Mouse (Mus musculus) WW6 (cell line): Measurements from ENCODE around the gene Phf14.

Experiments used
- DNase-seq: peaks from one replicate; pipeline ENCODE4 v3.0.0-alpha.2; 2013; ENCODE audit warnings: low read depth, low spot score

Gene Phf14

DNA sequence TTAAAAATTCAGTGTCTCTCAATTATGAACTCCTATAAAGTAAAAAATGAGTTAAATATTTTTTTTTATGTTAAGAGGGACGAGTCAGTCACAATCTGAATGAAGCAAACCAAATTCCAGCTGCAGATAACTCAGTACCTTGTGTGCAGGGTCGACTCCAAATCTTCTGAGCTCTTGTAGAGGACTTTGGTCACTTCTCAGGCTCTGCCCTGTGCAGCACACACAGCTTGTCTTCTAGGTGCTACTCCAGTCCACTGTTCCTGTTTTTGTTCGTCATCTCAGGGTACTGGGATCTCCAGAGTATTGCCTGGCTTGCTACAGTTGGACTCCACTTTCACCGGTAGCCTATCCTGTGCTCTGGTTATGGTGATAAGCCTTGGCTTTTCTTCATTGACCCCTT, 113.1 kb downstream of the Phf14 start:
- DNase-seq, result no peak

DNA sequence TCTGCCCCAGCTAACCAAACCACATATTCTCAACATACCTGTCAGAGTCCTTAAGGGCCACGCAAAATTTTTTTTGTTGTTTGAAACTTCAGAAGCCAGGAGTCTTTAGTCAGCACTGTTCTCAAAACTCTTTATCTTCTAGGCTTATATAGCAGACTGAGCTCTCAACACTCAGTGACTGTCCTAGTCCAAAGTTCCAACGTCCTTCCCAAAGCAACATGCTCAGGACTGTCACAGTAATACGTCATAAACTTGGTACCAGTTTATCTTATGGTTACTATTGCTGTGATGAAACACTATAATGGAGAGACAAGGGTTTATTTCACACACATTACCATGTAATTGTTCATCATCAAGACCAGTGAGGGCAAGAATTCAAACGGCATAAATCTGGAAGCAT, 113.9 kb downstream of the Phf14 start:
- no peak for DNase-seq

DNA sequence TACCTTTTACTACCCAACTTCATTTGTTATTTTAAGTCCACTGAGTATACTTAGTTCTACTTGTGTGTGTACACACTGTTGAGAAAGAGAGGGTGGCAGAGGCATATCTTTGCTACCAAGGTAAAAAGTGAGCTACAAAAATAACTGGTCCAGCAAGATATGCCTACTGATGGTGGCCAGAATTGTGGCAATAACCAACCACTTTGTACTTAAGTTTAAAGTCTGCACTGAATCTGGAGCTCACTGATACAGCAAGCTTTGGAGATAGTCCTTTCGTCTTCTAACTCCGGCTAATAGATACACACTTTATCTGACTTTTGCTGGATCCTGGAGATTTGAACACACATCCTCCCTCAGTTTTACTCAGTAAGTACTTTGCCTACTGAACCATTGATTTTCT, 115.8 kb downstream of the Phf14 start:
- no peak for DNase-seq

DNA sequence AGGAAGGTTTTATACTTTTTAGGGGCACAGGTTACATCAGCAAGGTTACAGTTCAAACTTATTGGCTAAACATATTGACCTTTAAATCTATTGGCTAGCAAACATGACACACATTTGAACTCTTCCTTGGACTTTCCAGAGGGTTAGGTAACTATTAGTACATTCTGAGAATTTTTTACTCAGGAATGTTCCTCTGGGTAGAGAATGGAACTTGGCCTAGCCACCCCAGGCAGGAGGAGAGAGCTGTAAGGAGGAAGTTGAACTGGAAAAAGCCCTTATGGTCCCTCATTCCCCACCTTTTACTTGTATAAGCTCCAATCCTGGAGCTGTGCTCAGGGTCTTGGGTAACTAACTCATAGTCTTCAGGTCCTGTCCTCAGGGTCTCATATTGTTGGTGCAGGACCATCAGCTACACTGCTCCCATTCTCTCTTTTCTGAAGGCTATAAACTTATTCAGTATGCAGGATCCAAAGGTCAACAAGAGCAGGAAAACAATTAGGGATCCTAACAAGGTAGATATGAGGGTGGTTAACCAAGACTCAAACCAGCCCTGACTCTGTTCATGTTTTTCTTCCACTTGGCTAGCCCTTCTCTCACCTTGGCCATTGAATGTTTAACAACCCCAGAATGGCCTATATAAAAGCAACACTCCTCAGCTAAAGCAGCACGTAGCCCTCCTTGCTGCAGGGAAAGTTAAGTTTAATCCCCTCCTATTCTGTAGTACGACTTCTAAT, 119.4 kb downstream of the Phf14 start:
- no peak for DNase-seq

DNA sequence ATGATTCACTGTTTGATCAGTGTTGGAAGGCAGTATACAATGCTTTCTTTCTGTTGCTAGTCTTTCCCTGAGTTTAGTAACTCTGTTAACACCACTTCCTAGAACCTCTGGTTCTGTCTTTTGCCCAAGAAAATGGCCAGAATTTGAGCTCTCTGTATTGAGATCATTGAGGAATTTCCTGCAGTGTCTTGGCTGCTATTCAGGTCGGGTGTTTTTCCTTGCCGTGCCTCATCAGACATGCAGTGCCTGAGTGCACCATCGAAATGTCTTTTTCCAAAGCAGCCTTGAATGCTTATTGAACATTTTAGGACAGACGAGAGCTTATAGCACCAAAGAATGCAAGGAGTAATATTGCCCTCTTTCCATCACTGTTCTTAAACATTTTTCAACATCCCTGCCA, 127.0 kb downstream of the Phf14 start:
- no peak for DNase-seq

DNA sequence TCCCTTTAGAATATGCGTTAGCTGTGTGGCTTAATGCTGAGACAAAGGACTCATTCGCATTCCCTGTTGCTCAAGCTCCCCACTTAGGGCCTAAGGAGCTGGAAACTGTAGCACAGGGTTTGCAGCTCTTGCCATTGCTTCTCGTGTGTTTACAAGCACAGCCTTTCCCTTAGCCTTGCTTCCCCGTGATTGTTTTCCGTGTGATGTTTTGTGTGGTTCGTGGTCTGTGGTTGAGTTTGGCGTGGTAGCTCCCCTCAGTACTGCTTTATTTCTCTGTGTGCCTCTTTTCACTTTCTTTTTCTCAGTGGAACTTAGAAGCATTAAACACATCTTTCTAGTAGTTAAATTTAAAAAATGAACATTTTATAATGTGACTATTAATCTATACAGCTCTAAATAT, 130.7 kb downstream of the Phf14 start:
- DNase-seq, result no peak

DNA sequence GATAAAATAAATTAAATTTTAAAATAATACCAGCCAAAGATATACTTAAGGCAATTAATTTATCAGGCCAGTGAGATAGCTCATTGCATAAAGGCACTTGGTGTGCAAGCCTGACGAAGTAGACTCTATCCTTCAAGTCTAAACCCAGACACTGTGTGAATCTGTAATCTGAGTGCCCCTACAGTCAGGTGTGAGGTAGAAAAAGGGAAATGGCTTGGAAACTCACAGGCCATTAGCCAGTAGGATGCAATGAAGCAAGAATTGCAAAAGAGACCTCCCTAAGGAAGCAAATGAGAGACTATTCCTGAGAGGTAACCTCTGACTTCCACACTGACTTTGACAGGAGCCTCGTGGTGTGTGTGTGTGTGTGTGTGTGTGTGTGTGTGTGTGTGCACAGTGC, 145.3 kb downstream of the Phf14 start:
- no peak for DNase-seq

DNA sequence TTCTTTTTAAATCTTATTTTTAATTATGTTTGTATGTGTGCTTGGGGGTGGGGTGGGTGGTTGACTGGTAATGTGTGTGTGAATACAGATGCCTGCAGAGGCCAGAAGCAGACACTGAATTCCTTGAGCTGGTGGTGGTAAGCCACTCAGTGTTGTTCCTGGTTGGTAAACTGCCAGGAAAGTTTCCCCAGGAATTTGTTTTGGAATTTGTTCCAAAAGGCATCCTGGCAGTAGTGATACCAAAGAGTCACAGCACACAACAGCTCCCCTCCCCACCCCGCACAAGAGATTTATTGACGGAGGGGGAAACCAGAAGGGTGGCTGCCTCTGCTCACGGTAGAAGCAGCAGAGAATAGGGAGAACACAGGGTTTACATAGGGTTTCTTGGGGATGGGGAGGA, 146.5 kb downstream of the Phf14 start:
- no peak for DNase-seq

DNA sequence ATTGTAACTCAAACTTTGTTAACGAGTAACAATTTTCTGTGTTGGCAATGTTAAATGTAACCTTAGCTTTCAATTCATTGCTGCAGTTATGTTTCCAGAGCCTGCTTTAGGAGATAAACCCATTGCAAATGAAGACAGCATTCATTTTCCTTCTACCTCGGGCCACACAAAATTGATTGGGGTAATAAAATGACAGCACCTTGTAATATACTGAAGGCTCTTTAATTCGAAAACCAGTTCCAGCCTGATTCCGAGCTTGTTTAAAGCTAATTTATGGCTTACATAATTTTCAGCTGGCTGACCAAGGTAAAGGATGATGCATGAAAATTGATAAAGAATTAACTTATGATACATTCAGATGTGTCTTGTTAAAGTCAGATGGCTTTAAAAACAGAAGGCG, 151.1 kb downstream of the Phf14 start:
- no peak for DNase-seq

DNA sequence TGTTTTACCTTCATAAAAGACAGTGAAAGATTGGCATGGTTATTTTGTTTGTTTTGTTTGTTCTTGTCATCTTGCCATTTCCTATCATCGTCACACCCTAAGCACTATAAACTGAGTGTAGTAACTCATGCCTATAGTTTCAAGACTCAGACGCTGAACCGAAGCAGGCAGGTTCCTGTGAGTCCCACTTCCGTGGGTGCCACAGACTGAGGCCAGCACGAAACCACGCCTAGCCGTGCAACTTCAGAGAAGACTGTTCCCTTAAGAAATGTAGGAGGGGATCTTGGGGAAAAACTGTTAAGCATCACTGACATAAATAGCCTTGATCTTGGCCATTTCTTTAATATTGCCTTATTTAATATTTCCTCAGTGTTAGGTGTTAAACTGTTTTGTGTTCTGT, 152.4 kb downstream of the Phf14 start:
- no peak for DNase-seq

DNA sequence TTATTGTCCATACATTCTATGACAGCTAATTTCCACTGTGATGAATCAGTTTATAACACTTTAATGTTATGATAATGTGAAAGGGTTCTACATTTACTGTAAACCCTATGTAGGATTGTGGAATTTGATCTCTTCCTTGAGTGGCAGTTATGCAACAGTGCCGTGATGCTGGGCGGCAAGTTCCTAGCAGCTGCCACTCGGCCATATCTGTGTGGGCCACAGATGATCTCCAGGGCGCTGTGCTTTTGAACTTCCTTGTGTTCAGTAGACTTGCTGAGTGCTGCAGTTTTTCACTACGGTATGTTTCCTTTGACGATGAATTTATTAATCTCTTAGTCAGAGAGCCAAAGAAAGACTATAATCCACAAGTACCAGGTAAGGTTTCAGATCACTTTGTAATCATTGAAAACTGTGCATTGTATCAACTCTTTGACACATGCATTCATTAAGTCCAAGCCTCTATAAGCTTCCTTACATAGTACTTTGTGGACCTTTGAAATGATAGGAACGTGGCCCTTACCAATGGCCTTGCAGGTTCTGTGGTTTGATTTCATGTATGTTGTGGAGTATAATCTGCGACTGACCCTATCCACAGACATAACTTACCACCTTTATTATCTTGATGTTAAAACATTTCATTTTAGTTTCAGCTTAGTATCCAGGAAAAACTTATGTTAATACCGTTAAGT, 153.0 kb downstream of the Phf14 start:
- no peak for DNase-seq

DNA sequence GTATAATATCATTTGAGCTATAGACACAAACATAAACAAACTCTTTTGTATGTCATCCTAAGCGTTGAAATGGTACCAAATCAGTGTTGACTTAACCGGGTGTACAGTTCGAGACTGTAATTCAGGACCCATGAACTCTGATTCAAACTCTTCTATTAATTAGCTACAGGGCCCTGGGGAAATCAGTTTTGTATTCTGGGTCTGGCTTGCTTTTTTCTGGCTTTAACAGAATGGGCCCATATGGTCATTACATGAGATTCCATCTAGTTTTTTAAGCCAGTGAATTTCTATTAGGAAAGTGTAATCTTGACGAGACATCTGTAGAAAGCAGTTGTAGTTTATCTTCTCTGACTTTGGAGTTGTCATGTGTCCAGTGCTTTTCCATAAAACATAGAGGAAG, 160.3 kb downstream of the Phf14 start:
- no peak for DNase-seq

DNA sequence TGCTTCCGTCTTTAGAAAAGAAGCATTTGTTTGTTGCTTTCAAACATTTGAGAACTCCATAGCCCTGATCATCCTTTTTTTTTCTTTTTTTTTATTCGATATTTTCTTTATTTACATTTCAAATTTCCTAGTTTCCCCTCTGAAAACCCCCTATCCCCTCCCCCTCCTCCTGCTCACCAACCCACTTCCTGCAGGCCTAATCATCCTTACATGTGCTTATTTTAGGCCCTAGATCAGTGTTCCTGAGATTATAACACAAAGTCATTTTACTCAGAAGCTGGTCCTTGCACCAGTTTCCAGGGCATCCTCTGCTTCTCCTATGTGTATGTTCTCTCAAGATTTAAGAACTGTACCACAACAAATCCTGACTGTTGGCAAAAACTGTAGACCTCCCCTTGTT, 161.7 kb downstream of the Phf14 start:
- no peak for DNase-seq

DNA sequence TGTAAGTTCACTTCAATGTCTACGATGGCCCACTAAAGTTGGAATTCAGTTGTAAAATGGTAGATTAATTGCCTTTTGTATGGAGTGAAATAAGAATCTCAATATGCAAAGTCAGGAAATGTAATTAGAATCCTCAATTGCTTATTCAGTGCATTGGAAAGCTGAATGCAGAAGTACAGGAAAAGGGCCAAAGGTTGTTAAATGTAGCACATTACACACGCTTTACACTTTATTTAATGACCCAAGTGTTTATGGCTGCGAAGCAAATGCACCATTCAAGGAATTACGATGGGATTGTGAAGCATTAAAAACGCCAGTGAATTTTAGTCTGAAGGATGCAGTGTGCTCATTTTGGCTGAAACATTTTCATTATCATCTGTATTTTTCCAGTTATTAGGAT, 167.0 kb downstream of the Phf14 start:
- DNase-seq, result no peak

DNA sequence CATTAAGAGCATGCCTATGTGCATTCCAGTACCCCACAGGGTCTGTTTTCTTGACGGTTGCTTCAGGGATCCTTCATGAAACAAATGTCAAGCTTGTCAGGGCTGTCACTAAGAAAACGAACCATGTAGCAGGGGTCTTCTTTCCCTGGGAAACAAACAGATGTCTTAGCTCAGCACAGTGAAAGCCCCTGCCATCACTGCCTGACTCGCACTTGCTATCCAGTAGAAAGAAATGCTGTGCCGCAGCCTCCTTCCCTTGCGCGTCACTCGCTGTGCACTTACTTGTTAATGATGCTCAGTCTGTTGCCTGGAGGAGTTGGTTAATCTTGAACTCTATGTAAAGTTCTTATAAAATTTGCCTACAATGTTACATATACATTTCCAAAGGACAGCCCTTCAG, 169.7 kb downstream of the Phf14 start:
- no peak for DNase-seq

DNA sequence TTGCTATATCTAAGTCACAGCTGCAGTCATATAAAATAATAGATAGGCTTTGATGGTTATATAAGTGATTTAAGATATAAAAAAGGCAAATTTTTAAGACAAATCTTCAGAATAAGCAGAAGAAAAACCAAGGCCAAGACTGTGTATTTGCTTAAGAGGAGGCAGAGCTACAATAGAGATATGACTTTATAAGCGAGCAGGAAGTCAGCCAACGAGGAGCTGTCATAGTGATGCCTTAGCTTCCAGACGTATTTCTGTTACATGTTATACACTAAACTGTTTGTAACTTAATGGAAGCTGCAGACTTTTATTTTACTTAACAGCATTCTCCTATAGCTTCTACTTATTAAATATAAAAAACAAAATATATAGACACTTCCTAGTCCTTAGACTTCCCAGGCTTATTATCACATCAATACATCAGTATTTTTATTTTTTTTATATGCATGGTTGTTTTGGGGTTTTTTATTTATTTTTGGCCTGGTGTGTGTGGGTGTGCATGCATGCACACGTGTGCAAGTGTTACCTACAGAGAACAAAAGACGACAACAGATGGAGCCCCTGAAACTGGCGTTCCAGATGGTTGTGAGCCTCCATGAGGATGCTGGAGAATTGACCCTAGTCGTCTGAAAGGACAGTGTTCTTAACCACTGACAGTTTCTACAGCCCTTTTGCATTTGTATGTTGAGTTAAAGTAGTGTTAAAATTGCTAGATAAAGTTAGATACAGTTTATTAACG, 170.4 kb downstream of the Phf14 start:
- DNase-seq, result no peak

DNA sequence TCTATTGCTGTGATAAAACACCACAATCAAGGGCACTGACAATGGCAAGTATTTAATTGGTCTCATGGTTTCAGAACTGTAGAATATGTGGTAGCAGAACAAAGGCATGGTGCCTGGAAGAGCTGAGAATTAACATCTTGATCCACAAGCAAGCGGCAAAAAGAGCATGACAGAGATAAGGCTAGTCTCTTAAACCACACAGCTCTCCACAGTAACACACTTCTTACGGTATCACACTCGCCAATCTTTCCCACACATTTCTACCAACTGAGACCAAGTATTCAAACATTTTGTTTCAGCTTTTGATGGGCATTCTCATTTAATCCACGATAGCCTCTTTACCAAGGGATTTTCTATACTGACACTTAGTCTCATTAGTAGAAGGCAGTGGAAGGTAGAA, 171.7 kb downstream of the Phf14 start:
- DNase-seq, result no peak

DNA sequence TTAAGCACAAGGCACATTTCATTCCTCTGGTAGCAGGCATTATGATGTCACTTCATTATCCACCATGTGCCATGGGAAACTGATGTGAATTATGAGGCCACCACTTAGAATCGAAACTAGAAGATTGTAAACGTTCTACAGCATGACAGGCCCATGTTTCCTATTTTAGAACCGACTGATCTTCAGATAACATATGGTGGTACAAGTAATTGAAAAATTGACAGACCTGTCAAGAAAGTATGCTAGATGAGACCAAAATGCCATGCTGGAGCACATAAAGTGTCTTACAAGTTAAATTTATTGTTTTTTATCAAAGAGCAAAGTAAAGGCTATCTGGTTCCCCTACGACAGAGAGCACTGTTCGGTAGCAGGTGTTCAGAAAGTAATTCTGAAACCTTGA, 172.8 kb downstream of the Phf14 start:
- no peak for DNase-seq

DNA sequence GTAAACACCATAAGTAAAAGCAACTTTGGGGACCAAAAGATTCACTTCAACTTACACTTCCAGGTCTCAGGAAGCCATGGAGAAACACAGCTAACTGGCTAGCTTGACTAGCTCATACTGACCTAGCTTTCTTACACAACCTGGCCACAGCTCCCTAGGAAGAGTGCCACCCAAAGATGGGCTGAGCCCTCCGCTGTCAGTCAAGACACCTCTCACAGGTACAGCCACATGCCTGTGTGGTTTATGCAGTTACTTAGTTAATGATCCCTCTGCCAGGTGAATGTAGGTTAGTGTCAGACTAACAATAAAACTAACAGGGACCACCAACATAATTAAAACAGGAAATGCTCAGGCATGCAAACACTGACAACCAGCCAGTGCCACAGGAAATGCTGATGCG, 174.1 kb downstream of the Phf14 start:
- no peak for DNase-seq

DNA sequence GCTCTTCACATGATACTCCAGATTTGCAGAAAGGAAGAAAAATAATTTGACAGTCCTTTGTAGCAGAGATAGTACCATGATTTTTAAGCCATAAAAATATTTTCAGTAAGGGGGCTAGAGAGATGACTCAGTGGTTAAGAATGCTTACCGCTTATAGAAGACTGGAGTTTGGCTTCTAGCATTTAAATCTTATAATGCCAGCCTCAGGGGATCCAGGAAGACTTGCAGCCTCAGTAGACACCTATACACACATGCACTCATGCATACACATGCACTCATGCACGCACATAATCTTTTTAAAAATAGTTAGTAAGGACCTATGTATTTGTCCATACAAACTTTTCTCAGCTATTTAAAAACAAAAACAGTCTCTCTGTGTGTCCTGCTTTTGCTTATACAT, 174.5 kb downstream of the Phf14 start:
- DNase-seq, result no peak

DNA sequence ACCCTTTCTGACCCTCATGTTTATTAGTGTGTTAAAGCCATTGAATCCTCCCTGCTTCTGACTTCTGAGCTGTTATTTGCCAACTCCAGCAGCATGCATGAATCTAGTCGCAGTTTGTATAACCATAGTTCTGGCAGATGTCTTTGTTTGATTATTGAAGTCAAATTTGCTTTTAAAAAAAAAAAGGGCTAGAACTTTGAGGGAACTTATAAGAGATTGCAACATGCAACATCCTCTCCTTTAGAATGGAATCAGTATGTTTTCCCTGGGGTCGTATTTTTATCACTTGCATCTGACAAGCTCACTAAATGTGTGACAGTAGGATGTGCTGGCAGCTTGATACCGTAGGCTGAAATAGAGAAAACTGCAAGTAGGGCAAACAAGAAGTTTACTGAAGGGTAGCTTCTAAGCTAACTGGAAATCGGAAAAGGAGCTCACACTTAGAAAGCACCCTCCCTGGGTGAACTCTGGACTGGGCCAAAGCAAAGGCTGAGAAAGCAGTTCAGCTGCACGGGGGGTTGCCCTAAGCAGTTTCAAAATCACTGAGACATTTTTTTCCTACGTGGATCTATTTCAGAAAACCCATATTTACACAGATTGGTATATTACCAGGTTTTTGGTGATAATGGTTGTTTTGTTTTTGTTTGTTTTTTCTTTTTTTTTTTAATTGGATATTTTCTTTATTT, 175.1 kb downstream of the Phf14 start:
- DNase-seq, result no peak

DNA sequence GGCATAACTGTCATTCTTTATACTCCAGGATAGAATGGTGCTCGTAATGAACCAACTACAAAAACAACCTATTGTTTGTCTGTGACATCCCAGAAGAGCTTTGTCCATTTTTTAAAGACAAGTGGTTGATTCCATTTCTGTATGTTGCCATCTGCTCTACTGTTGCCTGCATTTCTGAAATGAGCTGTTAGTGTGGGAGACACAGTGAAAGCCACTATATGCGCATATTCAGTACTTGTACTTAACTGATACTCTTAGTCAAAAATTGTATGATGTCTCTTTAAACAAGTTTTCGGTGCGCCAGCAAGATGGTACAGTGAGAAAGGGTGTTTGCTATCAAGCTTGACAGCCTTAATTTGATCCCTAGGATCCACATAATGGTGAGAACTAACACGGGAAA, 177.1 kb downstream of the Phf14 start:
- no peak for DNase-seq
